Comparison of ENCODE assay signal across 10 mouse cellular contexts in the genomic region with DNA sequence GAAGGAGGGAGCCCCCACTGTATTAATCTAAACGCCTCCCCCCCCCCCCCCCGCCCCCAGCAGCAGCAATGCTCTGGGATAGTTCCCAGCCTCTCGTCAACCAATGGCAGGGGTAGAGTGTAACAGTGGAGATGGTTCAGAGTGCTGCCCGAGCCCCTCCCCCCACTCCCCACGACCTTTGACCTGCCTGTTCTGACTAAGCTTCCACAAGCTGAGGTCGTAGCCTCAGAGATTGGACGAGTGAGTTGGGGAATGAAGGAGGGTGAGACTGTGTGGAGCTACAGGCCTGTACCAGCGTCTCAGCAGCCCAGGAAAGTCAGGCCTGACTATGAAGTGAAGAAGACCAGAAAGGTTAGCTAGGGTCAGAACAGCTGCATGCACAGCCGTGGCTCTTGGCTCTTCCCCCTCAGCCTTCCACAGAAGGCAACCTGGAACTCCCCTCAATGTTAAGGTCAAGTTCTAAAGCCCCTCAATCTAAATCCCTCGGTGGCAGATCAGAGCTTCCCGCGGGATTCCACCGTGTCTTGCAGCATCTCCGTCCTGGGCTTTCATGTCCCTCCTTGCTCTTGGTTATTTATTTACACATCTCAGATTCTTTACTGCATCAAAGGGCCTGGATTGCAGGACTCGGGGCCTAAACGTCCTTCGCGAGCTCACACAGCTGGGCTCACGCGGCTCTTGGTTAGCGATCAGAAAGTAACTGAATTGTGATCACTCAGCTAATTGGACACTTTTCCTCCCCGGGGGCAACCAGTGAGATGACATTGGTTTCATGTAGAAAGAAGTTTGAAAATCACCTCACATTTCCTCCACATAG. TPM values are rescaled to one million over a fixed set of nuclear protein-coding genes. Genes with fewer than 3 reads are reported as not detected.
DNase-seq lines count a peak whose midpoint lies in the region; ATAC-seq and TF ChIP-seq lines count a peak whose summit lies in the region.
"Had no signal": no experiment of that assay in that cellular context is flagged by ENCODE, and none has a peak within 500 bp of the region (broad histone marks: within the 10 kb centered on the region; RNA-seq: fewer than 3 reads in every experiment).

No protein-coding gene starts in this region.

- no peak overlapping the region for H3K27ac ChIP-seq in intestine, postnatal 0 days (ENCODE audit: low read depth, low read length)
- no peak overlapping the region for H3K27ac ChIP-seq in limb, embryonic 13.5 days

- WGBS in intestine, postnatal 0 days, result 19% methylated on average over 22 of the region's 22 CpGs
- WGBS in limb, embryonic 13.5 days, result 14% methylated on average over 22 of the region's 22 CpGs

- no peaks in the 10 kb centered on the region for H3K27me3 ChIP-seq in intestine, postnatal 0 days (replicated peaks; ENCODE audit: control insufficient read depth, insufficient read depth, low read length)
- peaks cover 23% of the 10 kb centered on the region for H3K27me3 ChIP-seq in limb, embryonic 13.5 days

- peak overlapping the region; percentile 21; the same call in 1 of the 2 replicates for H3K4me2 ChIP-seq in intestine, postnatal 0 days (replicated peaks; ENCODE audit: low read depth)
- H3K4me2 ChIP-seq in limb, embryonic 13.5 days (replicated peaks), result 0 out of 2 replicates have a peak overlapping the region, but pooled peaks have one; percentile 4

- DNase-seq in retina, embryonic 14.5 days (ENCODE audit: low spot score), result peak; percentile 44
- DNase-seq in retina, postnatal 1 day, result no peak
- DNase-seq in frontal cortex, postnatal 10 days (ENCODE audit: low spot score in 2 of 2), result no peak
- no peak for DNase-seq in spleen, postnatal 4 days (ENCODE audit: low spot score in 2 of 2)
- no peak for DNase-seq in MN1 (ENCODE audit: low spot score)
- no peak for DNase-seq in left cerebral cortex, adult 18-20 months (ENCODE audit: low spot score in 2 of 2)
- DNase-seq: thymus, postnatal 14 days had no signal

- no peaks in the 10 kb centered on the region for H3K4me1 ChIP-seq in intestine, postnatal 0 days (replicated peaks; ENCODE audit: control insufficient read depth, insufficient read depth, low read length)
- peaks cover 53% of the 10 kb centered on the region for H3K4me1 ChIP-seq in limb, embryonic 13.5 days
- H3K4me1 ChIP-seq: megakaryocyte, embryonic 14.5 days had no signal

- TF ChIP-seq CTCF in intestine, postnatal 0 days (IDR thresholded peaks at IDR 0.05; ENCODE audit: low read depth), result no peak

- H3K9me3 ChIP-seq in intestine, postnatal 0 days (ENCODE audit: control insufficient read depth), result no peaks in the 10 kb centered on the region
- H3K9me3 ChIP-seq in limb, embryonic 13.5 days, result no peaks in the 10 kb centered on the region

- H3K36me3 ChIP-seq in intestine, postnatal 0 days (ENCODE audit: control insufficient read depth, insufficient read depth), result no peaks in the 10 kb centered on the region
- no peaks in the 10 kb centered on the region for H3K36me3 ChIP-seq in limb, embryonic 13.5 days

- H3K9ac ChIP-seq in intestine, postnatal 0 days (ENCODE audit: low read depth, low read length), result no peak overlapping the region
- 0 out of 2 replicates have a peak overlapping the region, but pooled peaks have one; percentile 19 for H3K9ac ChIP-seq in limb, embryonic 13.5 days

- H3K4me3 ChIP-seq in intestine, postnatal 0 days (ENCODE audit: low read depth, low read length), result no peak overlapping the region
- H3K4me3 ChIP-seq in limb, embryonic 13.5 days, result no peak overlapping the region
- H3K4me3 ChIP-seq: megakaryocyte, embryonic 14.5 days had no signal

- ATAC-seq in intestine, postnatal 0 days, result no peak
- ATAC-seq in limb, embryonic 13.5 days (ENCODE audit: low FRiP score, low read depth), result no peak

RNA-seq across cellular contexts. Expression of a gene that starts 46.5 kb away (rescaled TPM):
- 7.2 and 7.5 TPM in 2 replicates for polyA plus RNA-seq in intestine, postnatal 0 days (2015; fragmentation: Nextera tagmentation; extraction: Ambion mirVana)
- polyA plus RNA-seq in limb, embryonic 13.5 days (2015; fragmentation: Nextera tagmentation; extraction: Ambion mirVana), result 3.9 TPM in 2 replicates
- total RNA-seq in left cerebral cortex, adult 18-20 months (2021), result 10 to 100 TPM in 1 of 2 experiments, 1 to 10 TPM in 1; 8.3 to 12.9 TPM
